Mouse (Mus musculus): ENCODE data around the gene Psmb2. TPM values are rescaled to one million over a fixed set of nuclear protein-coding genes. Genes with fewer than 3 reads are reported as not detected.

Psmb2 gene
- total and polyA plus RNA-seq, 3 experiments, result 201 to 433 TPM; not detected in 1

DNA sequence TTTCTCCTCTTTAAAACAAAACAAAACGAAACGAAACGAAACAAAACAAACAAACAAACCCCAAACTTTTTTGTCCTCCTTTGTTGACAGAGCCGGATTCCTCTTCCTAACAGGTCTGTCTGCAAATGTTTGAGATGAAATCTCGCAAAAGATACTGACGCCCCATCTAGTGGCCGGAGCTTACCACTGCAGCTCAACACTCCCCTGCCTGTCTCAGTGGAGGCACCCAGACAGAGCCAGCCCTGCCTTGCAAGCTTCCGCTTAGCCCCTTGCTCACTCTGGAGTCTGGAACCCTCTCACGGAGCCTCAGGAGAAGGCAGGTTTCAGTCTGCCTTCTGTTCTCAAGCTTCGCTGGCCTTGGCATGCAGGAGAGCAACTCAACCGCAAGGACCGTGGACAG lies 64.0 kb downstream of the Psmb2 start:
- Histone ChIP-seq H3K4me3 (ENCODE audit: control insufficient read depth in 1 of 2, insufficient read depth in 1 of 2, low read depth in 2 of 2, low read length in 2 of 2) (peak overlapping the region; percentile 56 to 75), H3K4me1 (ENCODE audit: control insufficient read depth in 1 of 2, insufficient read depth in 2 of 2, low read length in 2 of 2) (peaks cover 0 to 2% of the 10 kb centered on the region in 2 experiments; a peak in 2 of 4 replicates), H3K79me2 (ENCODE audit: control insufficient read depth, insufficient read depth, low read length, poor library complexity) (no peaks in the 10 kb centered on the region), H3K27me3 (ENCODE audit: control insufficient read depth in 1 of 2, insufficient read depth in 2 of 2, low read length in 2 of 2) (no peaks in the 10 kb centered on the region), H3K9me3 (replicated peaks; ENCODE audit: insufficient read depth, low read length) (no peaks in the 10 kb centered on the region), H3K36me3 (ENCODE audit: control insufficient read depth in 1 of 2, insufficient read depth in 2 of 2, low read length in 2 of 2) (peaks cover 0 to 2% of the 10 kb centered on the region in 2 experiments; a peak in 3 of 4 replicates), H3K27ac (ENCODE audit: control insufficient read depth, low read depth, low read length) (no peak overlapping the region), H3K9ac (ENCODE audit: control insufficient read depth, low read depth, low read length, poor library complexity, severe bottlenecking) (peak overlapping the region; percentile 50)
- DNase-seq (ENCODE audit: low read depth, low spot score), result peak; percentile 89
- TF ChIP-seq CTCF (IDR thresholded peaks at IDR 0.05 in 2 of 3, conservative IDR thresholded peaks at IDR 0.05 in 1 of 3; ENCODE audit: control insufficient read depth in 1 of 3, insufficient read depth in 1 of 3, low read depth in 2 of 3, low read length in 3 of 3, poor library complexity in 1 of 3, severe bottlenecking in 1 of 3), result peak; percentile 80 to 96 (median 88)
- TF ChIP-seq ZNF384 (IDR thresholded peaks at IDR 0.05; ENCODE audit: low read depth, low read length), result peak; percentile 71
- TF ChIP-seq ZMIZ1 (IDR thresholded peaks at IDR 0.05; ENCODE audit: low read depth, low read length), result no peak
- no peak for TF ChIP-seq BHLHE40 (IDR thresholded peaks at IDR 0.05; ENCODE audit: borderline replicate concordance, low read depth, low read length)
- TF ChIP-seq ETS1 (IDR thresholded peaks at IDR 0.05; ENCODE audit: low read depth, low read length), result no peak
- TF ChIP-seq RAD21 (IDR thresholded peaks at IDR 0.05; ENCODE audit: low read depth, low read length), result peak; percentile 87
- TF ChIP-seq SMC3 (IDR thresholded peaks at IDR 0.05; ENCODE audit: low read depth, low read length), result peak; percentile 98
- peak; percentile 88 for TF ChIP-seq ZC3H11A (IDR thresholded peaks at IDR 0.05; ENCODE audit: low read depth, low read length)
- peak; percentile 53; the same call in 1 of the 2 replicates for TF ChIP-seq SIN3A (IDR thresholded peaks at IDR 0.05; ENCODE audit: low read length)
- TF ChIP-seq MXI1 (IDR thresholded peaks at IDR 0.05; ENCODE audit: low read depth, low read length), result peak; percentile 51; the same call in 1 of the 2 replicates
- no peak for TF ChIP-seq USF2 (IDR thresholded peaks at IDR 0.05; ENCODE audit: borderline replicate concordance in 1 of 2, insufficient read depth in 1 of 2, low read depth in 1 of 2, low read length in 2 of 2)

DNA sequence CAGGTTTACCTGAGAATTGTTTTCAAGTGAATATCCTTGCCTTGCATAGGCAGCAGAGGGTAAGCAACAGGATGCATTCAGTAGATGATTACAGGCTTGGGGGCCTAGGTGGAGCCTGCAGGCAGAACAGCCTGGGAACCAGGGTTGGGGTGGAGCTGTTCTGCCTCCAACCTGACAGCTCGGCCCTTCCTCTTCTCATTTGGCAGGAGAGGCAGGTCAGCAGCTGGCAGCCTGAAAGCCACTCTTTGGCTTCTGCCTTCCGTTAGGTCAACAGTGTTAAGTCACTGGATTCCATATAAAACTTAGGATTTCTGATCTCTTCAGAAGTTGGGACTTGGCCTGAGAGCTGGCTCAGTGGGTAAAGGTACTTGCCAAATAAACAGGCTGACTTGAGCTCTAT lies 65.5 kb downstream of the Psmb2 start:
- no peak for DNase-seq (ENCODE audit: low read depth, low spot score)
- no peaks in the 10 kb centered on the region for H3K27me3 ChIP-seq (ENCODE audit: control insufficient read depth in 1 of 2, insufficient read depth in 2 of 2, low read length in 2 of 2)
- H3K9me3 ChIP-seq (replicated peaks; ENCODE audit: insufficient read depth, low read length), result no peaks in the 10 kb centered on the region
- no peak overlapping the region for H3K27ac ChIP-seq (ENCODE audit: control insufficient read depth, low read depth, low read length)
- peaks cover 0 to 4% of the 10 kb centered on the region in 2 experiments; a peak in 3 of 4 replicates for H3K36me3 ChIP-seq (ENCODE audit: control insufficient read depth in 1 of 2, insufficient read depth in 2 of 2, low read length in 2 of 2)
- H3K79me2 ChIP-seq (ENCODE audit: control insufficient read depth, insufficient read depth, low read length, poor library complexity), result no peaks in the 10 kb centered on the region
- H3K4me3 ChIP-seq (ENCODE audit: control insufficient read depth in 1 of 2, insufficient read depth in 1 of 2, low read depth in 2 of 2, low read length in 2 of 2), result no peak overlapping the region
- no peak for TF ChIP-seq MYC (IDR thresholded peaks at IDR 0.05; ENCODE audit: low read depth, low read length)
- TF ChIP-seq MXI1 (IDR thresholded peaks at IDR 0.05; ENCODE audit: low read depth, low read length), result no peak
- no peak for TF ChIP-seq SMC3 (IDR thresholded peaks at IDR 0.05; ENCODE audit: low read depth, low read length)
- TF ChIP-seq GATA1 (IDR thresholded peaks at IDR 0.05; ENCODE audit: low read depth, low read length), result no peak
- no peak for TF ChIP-seq GABPA (IDR thresholded peaks at IDR 0.05; ENCODE audit: low read depth, low read length)
- TF ChIP-seq ELF1 (IDR thresholded peaks at IDR 0.05; ENCODE audit: low read depth, low read length), result no peak
- no peak for TF ChIP-seq MEF2A (IDR thresholded peaks at IDR 0.05; ENCODE audit: extremely low read depth, insufficient replicate concordance, low read depth, low read length, poor library complexity, severe bottlenecking)
- TF ChIP-seq HCFC1 (IDR thresholded peaks at IDR 0.05; ENCODE audit: low read depth, low read length), result no peak
- no peak for TF ChIP-seq MYB (IDR thresholded peaks at IDR 0.05; ENCODE audit: low read depth, low read length)
- TF ChIP-seq MAZ (IDR thresholded peaks at IDR 0.05; ENCODE audit: low read depth, low read length), result no peak
- no peak for TF ChIP-seq NRF1 (IDR thresholded peaks at IDR 0.05; ENCODE audit: insufficient read depth, low read depth, low read length, poor library complexity, severe bottlenecking)
- no peak for TF ChIP-seq POLR2AphosphoS5 (IDR thresholded peaks at IDR 0.05; ENCODE audit: borderline replicate concordance, low read depth, low read length)
- TF ChIP-seq MAX (IDR thresholded peaks at IDR 0.05; ENCODE audit: low read length), result no peak
- no peak for TF ChIP-seq JUND (IDR thresholded peaks at IDR 0.05; ENCODE audit: low read depth, low read length)
- no peak for TF ChIP-seq TCF12 (IDR thresholded peaks at IDR 0.05; ENCODE audit: low read depth, low read length)
- TF ChIP-seq BHLHE40 (IDR thresholded peaks at IDR 0.05; ENCODE audit: borderline replicate concordance, low read depth, low read length), result no peak
- TF ChIP-seq CHD1 (IDR thresholded peaks at IDR 0.05; ENCODE audit: low read depth, low read length), result no peak
- no peak overlapping the region for H3K9ac ChIP-seq (ENCODE audit: control insufficient read depth, low read depth, low read length, poor library complexity, severe bottlenecking)
- peaks cover 2 to 3% of the 10 kb centered on the region in 2 experiments; a peak in 2 of 4 replicates for H3K4me1 ChIP-seq (ENCODE audit: control insufficient read depth in 1 of 2, insufficient read depth in 2 of 2, low read length in 2 of 2)

Measured in MEL (cell line).